Mouse (Mus musculus) cerebellum, postnatal 10 days (tissue): Measurements from ENCODE around the gene Mtmr14.

ENCODE experiments used
- DNase-seq, 2 experiments: peaks; one replicate each; pipeline ENCODE4 v3.0.0; 2021; ENCODE audit warnings: mixed read lengths in 2 of 2

Mtmr14 gene

DNA sequence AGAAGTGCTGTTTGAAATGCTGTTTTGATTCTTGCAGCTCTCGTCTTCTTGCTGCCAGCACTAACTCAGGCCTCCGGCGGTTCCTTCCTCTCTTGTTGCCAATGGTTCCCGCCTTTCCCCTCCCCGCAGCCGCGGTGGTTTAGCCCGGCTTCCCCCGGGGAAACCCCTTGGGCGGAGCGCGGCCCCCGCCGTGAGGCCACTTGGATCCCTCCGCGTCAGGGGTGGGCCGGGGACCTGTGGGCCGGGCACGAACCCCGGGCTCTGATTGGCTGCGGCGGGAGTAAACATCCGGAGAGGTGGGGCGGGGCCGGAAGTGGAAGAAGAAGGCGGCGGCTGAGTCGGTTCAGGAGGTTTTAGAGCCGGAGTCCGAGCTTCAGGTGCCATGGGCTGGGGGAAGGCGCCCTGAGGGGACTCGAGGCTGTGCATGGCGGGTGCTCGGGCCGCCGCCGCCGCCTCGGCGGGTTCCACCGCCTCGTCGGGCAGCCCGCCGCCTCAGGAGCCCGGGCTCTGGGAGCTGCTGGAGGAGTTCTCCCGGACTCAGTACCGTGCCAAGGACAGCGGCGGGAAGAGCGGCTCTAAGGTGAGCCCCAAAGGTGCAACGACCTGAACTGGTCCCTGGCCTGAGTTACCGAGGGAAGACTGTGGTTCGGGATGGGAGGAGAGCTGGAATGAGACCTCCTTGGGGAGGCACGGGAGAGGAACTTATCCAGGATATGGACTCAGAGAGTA is at the start of gene Mtmr14:
Mtmr14 (plus strand) TSS at position 302 of the 729 bp plus-strand sequence.
- DNase-seq: peak; percentile 99 to 100

DNA sequence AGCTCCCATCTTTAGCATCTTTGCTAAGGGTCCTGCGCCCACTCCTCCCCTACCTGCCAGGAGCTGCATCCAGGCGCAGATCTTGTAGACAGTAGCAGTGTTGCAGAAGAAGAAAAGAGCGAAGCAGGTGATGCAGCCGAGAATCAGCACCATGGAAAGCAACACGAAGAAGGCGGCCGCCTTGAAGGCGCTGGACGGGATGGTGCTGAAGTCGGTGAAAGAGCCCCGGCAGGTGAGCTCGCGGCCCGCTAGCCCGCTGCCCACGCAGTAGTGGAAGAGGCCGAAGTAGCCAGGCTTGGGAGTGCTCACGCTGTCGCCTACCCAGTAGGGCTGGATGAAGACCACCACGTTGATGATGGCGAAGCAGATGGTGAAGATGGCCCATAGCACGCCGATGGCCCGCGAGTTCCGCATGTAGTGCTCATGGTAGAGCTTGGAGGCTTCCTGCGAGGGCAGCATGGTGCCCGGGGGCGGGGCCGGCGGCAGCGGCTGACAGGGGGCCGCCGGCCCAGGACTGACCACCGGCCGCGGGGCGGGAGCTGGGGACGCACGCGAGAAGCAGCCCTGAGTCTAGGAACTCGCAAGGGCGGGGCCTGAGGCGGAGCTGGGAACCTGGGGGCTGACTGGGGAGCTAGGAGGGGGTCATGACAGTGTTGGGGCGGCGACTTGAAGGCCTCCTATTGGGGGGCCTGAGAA is 43.7 kb upstream of the Mtmr14 start:
- peak; percentile 59 to 69 for DNase-seq

DNA sequence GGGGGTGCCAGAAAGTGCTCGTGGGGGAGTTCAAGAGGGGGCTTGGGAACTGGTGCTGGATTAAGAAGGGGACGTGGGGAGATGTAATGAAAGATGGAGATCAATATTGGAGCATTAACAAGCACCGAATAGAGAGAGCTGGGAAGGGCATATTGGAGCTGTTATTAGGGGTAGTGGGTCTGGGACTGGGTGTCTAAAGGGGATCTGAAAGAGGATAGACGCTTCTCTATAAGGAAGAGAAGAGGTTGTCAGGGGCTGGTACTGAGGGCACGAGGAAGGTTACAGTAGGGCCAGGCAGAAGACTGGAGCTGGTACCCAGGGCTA is 43.2 kb upstream of the Mtmr14 start:
- DNase-seq: no peak

DNA sequence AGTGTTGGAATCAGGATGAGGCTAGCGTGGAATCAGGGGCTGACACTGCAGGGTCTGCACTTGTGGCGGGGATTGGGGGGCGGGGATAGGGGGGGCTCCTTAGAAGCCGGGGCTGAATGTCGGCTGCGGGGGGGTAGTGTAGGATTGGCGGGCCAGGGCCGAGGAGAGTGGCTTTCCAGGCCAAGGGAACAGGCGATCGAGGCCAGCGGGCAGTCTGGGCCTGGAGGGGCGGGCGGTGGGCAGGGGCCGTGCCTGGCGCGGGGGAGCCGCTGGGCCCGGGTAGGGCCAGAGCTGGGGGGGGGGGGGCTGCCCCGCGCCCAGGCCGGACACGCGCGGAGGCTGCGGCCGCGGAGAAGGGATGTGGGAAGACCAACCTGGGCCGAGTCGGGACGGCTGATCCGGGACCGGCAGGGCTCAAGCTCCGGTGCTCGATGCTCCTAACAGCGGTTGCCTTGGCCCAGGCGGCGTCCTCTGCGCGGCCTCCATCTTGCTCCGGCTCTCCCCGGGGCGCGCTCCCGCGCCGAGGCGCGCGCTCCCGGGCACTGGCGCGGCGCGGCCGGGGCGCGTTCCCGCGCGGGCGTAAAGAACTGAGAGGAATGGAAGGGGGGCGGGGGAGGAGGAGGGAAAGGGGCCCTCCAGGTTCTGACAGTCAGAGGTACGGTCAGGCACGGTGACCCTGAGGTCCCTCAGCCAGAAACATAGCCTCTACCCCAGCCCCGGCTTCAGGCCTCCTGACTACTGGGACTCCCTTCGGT is 42.6 kb upstream of the Mtmr14 start, which contains the start of gene Lhfpl4:
Lhfpl4 (minus strand) TSS at position 544 of the 755 bp plus-strand sequence.
- DNase-seq: peak; percentile 87

DNA sequence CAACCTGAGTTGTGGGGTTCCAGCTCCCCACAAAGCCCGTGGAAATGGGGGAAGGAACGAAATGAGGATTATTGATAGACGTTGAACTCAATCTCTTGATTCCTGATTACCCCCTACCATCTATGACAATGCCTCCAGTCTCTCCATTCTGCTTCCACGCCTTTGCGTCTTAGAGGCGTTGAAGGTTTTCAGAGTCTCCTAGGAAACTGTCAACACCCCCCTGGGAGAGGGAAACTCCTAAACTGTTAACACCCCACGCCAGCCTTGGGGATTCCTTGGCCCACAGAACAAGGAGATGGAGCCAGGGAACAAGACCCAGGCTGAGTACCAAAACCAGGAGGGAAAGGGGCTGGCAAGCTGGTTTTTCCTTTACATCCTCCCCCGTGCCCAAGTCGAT is 42.0 kb upstream of the Mtmr14 start:
- DNase-seq: peak; percentile 44 to 56

DNA sequence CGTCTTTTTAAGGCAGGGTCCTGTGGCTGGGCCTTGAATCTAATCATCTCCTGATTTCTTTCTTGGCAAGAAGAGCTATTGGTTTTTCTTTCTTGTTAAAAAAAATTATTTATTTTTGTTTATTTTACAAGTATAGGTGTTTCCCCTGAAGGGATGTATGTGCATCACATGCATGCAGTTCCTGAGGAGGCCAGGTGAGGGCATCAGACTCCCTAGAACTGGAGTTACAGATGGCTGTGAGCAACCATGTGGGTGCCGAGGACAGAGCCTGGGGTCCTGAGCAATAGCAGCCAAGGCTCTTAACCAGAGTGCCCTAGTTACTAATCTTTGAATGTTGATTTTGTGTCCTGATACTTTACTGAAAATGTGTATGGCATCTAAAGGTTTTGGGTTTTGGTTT is 21.4 kb upstream of the Mtmr14 start:
- no peak for DNase-seq

DNA sequence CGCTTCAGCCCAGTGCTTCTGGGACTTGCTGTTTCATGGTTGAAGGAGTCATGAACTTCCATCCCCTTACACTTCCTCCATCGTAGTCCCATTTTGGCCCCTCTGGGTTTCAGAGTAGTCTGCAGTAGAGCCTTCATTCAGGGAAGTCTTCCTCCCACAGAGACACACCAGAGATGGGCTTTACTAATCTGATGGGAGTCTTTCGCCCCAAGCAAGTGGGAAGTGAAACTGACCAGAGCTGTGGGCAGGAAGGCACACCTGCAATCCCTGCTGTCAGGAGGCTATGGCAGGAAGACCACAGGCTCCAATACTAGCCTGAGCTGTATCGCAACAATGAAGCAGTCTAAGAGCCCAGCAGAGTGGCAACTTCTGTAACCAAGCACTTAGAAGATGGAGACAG is 11.8 kb upstream of the Mtmr14 start:
- no peak for DNase-seq

DNA sequence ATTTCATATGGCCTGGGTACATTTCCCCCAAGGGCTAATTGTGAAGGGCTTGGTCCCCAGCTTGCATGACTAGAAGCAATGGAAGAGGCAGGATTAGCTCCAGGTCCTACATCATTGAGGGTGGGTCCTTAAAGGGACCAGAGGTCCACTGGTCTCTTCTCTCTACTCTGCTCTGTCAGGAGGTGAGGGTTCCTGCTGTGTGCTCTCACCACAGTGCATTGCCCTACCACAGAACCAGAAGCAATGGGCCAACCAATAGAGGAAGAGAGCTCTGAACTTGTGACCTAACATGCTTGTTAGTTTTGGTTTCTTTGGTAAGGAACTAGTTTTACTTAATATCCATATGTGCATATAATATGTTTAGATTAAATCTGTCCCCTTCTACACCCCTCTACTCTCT is 10.9 kb upstream of the Mtmr14 start:
- DNase-seq: no peak

DNA sequence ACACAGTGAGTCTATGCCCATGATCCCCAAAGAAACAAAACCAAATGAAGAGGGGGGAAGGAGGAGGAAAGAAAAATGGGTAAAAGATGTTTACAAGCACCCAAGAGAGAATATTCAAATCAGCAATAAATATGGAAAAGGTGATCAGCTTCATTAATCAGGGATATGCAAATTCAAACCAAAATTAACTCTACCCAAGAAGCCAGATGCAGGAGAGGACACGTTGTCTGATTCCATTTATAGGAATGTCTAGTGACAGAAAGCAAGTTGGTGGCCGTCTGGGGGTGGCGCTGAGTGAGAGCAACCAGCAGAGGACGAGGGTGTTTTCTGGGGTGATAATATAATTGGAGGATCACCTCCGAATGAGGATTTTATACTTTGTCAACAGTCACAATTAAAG is 2.5 kb upstream of the Mtmr14 start:
- no peak for DNase-seq

DNA sequence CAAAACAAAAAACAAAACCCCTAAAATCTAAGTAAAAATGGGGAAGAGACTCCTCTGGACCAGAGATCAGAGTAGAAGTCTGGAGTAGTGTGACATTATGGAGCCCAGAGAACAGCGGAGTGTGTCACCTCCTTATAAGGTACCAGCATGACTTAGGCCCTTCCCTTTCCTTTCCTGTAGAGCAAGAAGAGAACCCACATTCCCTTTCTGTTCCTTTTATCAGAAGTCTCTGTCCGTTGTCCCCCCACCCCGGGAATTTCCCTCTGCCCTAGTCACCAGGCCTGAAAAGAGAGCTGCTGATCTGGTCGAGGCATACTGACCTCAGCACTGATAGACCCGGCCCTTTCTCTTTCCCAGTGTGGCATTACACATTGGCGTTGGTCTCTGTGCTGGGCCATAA is 799 bp downstream of the Mtmr14 start:
- peak in 1 of 2 experiments; percentile 6 for DNase-seq

DNA sequence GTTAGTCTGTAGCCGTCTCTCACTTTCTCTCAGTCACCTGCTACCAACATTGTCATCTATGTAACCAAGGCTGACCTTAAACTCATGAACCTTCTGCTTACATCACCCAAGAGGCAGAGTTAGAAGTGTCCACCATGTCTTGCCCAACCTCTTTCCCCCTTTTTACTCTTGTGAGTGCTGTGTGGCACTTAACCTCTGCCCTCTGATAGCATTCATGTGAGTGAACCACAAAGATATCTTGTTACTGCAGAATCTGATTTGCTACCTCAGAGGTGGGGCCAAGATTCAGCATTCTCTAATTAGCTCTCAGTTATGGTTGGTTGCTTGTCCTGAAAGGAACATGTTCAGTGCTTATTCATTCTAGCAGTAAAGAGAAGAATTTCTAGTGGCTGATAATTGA is 5.1 kb downstream of the Mtmr14 start:
- no peak for DNase-seq

DNA sequence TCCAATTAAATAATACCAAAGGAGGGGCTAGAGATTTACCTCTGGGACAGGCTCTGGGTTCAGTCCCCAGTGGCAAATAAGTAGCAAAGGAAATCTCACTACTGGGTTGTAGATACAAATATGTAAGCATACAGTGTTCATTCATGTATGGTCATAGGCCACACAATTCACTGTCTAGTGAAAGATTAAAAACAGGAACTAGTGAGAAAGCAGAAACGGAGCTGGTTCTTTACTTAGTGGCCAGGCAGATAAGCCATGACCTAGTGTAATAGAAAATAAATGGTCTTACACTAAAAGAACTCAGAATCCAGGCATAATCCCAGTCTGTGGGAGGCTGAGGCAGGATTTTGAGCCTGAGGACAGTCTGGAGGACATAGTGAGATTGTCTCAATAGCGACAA is 7.9 kb downstream of the Mtmr14 start:
- no peak for DNase-seq

DNA sequence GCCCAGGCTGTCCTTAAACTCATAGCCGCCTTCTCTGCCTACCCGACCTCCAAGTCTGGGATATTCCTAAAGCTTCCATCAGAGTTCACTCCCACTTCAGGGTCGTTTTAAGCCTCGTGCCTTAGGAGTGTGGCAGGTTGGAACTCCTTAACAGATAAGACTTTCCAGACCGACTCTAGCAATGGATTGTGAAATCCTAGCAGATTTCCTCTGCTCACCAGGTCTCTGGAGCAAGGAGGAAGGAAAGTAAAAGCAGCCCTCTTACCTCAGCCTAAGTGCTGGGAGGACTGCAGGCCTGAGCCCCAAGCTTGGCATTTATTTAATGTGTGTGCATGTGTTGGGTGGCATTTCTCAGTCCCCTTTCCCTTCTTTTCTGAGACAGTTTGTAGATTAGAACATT is 13.1 kb downstream of the Mtmr14 start:
- DNase-seq: no peak

DNA sequence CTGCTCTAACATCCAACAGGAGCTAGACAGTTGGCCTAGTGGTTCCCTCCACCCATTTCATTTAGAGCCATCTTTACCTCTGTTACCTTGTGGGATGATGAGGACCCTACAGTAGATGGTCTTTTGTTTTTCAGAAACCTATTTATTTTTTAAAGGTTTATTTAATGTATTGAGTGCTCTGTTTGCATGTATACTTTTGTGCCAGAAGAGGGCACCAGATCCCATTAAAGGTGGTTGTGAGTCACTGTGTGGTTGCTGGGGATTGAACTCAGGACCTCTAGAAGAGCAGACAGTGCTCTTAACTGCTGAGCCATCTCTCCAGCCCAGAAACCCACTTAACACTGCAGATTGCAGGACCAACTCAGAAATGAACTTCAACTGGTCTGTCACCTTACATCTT is 14.3 kb downstream of the Mtmr14 start:
- no peak for DNase-seq

DNA sequence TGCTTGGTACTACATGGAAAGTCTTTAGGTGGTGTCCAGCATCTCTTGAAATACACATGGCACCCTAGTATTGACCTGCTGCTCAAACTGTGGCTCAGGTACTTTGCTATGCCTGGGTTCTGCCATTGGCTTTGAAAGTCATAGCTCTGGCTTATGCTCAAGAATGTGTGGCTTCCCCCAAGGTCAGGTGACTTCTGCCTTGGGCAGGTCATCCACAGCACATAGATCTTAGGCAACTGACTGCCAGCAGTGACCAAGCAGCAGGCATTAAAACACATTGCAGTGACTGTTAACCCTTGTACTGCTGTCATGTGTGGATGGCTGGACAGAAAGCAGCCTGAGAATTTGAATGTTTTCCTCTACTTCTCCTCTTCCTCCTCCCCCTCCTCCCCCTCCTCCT is 17.3 kb downstream of the Mtmr14 start:
- DNase-seq: no peak

DNA sequence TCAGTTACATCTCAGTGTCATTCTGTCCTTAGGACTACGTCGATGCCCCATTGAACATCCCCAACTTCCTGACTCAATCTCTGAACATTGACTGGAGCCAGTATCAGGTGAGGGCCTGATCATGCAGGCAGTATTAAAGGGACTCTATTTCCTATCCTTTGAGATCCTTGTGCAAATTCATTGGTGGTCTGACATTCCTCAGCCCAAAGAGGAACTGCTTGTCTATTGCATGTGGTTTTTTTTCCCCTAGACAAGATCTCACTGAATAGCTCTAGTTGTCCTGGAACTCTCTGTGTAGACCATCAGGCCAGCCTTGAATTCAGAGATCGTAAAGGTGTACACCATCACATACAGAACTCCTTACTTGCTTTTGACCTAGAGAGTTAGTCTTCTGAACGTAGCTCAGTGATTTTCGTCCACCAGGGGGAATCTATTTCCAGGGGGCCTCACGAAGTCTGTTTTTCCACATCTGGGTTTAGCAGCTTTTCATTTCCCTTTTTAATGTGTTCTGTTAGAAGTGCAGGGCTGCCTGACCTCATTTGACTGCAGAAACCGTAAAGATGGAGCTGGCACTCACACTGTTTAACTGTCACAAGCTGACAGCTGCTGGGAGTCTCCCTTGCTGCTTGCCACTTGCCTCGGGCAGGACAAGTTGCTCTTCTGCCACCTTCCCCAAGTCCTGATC is 23.7 kb downstream of the Mtmr14 start:
- peak in 1 of 2 experiments; percentile 20 for DNase-seq

DNA sequence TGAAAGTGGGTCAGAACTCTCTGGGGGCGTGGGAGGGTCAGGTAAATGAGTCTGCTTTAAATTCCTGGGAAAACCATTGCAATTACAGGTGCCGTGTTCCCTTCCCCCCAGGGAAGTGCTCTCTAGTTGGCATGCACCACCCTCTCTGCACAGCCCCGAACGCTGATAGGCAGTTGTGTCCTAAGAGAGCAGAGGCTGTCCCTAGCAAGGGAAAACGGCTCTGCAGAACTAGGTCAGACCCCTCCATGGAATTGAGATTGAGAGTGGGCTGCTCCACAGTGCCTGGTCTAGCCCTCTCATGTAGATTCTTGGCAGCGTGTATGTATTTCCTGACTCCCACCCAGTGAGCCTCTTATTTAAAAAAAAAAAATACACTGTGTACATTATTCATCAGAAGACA is 25.9 kb downstream of the Mtmr14 start:
- DNase-seq: no peak

DNA sequence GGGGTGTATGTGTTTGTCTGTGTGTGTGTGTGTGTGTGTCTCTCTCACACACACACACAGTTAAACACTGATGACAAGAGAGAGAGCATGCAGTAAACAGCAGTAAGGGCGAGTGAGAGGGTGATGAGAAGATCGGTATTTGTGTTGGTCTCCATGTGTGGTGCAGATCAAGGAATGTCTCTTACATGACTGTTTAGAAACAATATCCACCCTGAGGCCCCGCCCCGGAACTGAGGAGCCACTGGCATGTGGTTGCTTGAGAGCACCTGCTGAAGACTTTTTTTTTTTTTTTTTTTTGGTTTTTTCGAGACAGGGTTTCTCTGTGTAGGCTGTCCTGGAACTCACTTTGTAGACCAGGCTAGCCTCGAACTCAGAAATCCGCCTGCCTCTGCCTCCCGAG is 26.8 kb downstream of the Mtmr14 start:
- no peak for DNase-seq

DNA sequence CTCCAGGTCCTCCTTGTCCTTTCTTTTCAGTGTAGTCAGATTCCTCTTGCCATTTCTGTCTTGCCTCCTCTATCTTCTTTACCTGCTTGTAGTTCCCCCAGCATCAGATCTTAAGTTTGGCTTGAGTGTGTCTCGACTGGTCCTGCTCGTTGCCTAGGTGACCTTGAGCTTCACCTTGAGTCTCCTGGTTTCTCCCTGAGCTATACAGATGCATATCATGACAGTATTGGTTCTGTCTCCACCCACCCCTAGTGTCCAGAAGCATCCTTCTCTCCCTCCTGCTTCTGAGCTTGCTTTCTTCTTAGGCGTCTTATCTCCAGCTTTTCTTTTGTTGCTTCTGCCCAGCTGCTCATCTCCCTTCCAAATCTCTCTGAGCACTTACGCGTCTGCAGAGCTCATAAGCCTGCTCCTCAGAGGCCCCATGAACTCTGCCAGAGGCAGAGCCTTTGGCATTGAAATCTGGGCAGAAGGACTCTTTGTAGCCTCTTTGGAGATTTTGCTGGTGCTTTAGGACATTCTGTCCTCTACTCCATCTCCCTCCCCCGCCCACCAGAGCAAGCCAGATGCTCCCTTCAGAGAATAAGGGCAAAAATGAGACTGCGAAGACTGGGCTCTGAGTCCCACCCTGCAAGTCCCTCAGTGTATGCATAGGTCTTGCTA is 29.5 kb downstream of the Mtmr14 start:
- DNase-seq: no peak

DNA sequence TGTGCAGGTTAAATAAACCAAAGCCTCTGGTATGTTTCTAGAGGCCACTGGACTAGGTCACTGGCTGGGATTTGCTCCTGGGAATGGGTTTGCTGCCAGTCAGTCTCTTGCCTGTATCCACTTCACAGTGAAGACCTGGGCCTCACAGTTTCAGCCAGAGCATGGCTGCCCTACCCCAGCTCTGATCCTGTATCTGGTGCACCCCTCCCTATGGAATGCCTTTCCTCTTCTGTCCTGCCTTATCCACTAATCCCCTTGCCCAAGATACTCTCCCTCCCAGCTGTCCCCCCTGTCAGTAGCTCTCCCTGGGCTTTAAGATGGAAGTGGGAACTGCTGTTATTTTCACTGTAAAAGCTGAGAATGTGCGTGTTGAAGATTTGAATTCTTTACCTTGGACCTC is 30.3 kb downstream of the Mtmr14 start:
- no peak for DNase-seq

DNA sequence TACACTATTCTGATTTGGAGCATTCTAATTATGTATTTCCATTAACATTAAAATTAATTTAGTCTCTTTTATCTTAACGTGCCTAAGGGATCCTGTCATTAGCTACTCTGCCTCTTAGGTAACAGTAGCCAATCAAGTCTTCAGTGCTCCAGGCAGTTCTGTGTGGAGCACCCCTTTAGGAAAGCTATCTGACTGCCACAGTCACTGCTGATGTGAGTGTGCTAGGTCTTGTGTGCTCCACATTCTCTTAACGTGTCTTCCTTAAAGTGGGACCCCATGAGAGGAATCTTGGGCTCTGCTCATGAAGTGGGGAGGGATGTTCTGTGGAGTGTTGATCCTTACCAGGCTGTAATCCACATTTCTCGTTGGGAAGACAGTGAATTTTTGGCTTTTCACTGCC is 34.7 kb downstream of the Mtmr14 start:
- no peak for DNase-seq

DNA sequence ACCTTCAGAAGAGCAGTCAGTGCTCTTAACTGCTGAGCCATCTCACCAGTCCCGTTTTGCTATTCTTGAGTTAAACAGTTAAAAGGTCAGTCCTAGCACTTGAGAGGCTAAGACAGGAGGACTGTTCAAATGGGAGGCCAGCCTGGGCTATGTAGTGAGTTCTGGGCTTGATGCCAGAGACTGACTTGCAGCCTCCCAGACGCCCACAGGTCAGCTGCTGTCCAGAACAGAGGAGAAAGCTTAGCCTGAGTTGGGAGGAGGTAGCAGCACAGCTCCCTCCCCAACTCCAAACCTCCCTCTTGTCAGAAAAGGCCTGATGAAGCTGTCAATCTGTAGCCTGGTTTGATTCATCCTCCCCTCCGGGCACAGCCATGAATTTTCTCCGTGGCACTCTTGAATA is 39.2 kb downstream of the Mtmr14 start:
- peak in 1 of 2 experiments; percentile 16 for DNase-seq

DNA sequence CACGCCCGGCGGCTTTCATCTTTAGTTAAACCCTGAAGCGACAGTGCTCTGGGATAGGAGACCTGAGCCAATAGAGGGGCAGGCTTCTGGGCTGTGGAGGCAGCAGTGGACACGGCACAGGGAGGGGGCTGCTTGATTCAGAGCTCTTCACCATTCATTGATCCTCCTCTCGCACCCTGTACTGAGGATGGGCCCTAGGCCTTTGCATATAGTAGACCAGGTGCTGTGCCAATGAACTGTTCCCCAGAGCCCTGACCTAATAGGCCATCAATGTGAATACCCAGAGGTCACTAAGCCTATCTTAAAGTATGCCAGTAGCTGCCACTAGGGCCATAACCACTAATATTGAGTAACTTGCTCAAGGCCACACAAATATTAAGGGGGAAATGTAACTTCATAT is 44.0 kb downstream of the Mtmr14 start:
- peak; percentile 23 to 33 for DNase-seq
